Mouse (Mus musculus): ENCODE results near the gene Akr1c14.

GRCm38 (mm10) chr13:4013811-4014210, 35.0 kb upstream of the Akr1c14 start:
- TF ChIP-seq CTCF (IDR thresholded peaks at IDR 0.05; ENCODE audit: low read depth, low read length) (no peak), POLR2A (IDR thresholded peaks at IDR 0.05; ENCODE audit: borderline replicate concordance, low read depth, low read length) (no peak)
